Mouse (Mus musculus): ENCODE results near the gene Epb41l1. TPM values are rescaled to one million over a fixed set of nuclear protein-coding genes. Genes with fewer than 3 reads are reported as not detected.
A peak's percentile ranks its signal among the peaks of the same experiment; 100 is the strongest.

The Epb41l1 gene
- polyA plus RNA-seq, 1 experiment from 2014 or later, result 6.2 TPM

DNA sequence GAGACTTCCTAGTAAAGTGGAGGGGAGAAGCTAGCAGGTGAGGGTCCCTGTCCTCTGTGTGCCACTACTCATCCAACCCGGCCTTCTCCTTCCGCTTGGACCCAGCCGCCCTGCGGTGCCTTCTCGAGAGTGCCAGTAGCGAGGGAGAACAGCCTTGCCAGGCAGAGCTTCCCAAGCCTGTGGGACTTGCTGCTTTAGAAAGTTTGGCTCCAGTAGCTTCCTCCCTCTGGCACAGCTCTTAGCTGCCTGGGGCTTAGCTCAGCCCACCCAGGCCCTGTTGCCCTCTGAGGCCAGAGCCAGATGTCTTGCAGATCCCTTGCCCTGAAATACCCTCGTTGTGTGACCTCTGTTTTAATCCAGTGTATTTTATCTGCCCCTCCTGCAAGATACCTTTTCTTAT lies 50.2 kb downstream of the Epb41l1 start:
- no peak for ATAC-seq (ENCODE audit: insufficient number of reproducible peaks, insufficient read depth, low FRiP score, low read depth)
- Histone ChIP-seq H3K27ac (ENCODE audit: low read length) (no peak overlapping the region), H3K36me3 (ENCODE audit: control insufficient read depth, insufficient read depth, low read length) (no peaks in the 10 kb centered on the region), H3K9me3 (ENCODE audit: control insufficient read depth, low read depth, low read length) (no peaks in the 10 kb centered on the region), H3K4me1 (ENCODE audit: control insufficient read depth, insufficient read depth, low read length) (peaks cover 11% of the 10 kb centered on the region; the same call in 1 of the 2 replicates), H3K4me2 (replicated peaks; ENCODE audit: low read depth, low read length) (no peak overlapping the region), H3K27me3 (ENCODE audit: control insufficient read depth, insufficient read depth, low read length) (no peaks in the 10 kb centered on the region), H3K9ac (replicated peaks; ENCODE audit: low read depth, low read length) (no peak overlapping the region), H3K4me3 (ENCODE audit: low read depth, low read length) (no peak overlapping the region)
- 88% methylated on average over 7 of the region's 7 CpGs for WGBS

- Histone ChIP-seq H3K9me3 (ENCODE audit: control insufficient read depth, low read depth, low read length) (no peaks in the 10 kb centered on the region), H3K27me3 (ENCODE audit: control insufficient read depth, insufficient read depth, low read length) (no peaks in the 10 kb centered on the region), H3K4me2 (replicated peaks; ENCODE audit: low read depth, low read length) (no peak overlapping the region), H3K4me3 (ENCODE audit: low read depth, low read length) (no peak overlapping the region), H3K9ac (replicated peaks; ENCODE audit: low read depth, low read length) (no peak overlapping the region), H3K36me3 (ENCODE audit: control insufficient read depth, insufficient read depth, low read length) (no peaks in the 10 kb centered on the region), H3K4me1 (ENCODE audit: control insufficient read depth, insufficient read depth, low read length) (peaks cover 16% of the 10 kb centered on the region), H3K27ac (ENCODE audit: low read length) (no peak overlapping the region)
- ATAC-seq (ENCODE audit: insufficient number of reproducible peaks, insufficient read depth, low FRiP score, low read depth), result no peak
- 89% methylated on average over 8 of the region's 8 CpGs for WGBS
These were observed 51.6 kb downstream of the Epb41l1 start for GRCm38 (mm10) chr2:156472336-156472735.

DNA sequence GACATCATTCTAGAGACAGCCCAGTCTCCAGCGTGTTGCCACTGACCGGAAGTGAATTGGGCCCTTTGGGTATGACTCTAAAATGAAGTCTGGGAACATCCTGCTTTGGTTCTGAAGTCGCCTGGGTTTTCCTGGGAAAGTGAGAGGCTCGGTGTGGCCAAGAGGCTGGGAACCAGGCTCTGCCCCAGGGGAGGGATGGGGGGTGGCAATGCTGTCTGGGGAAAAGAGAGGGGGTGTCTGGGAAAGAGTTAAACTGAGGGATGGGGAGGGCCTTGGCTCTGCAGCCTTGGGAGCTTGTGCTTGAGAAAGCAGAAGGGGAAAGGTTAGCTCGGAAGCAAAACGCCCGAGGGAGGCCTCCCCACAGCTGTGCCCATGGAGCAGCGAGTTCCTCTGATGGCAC lies 53.0 kb downstream of the Epb41l1 start:
- ATAC-seq (ENCODE audit: insufficient number of reproducible peaks, insufficient read depth, low FRiP score, low read depth), result no peak
- no peak overlapping the region for H3K4me3 ChIP-seq (ENCODE audit: low read depth, low read length)
- no peak overlapping the region for H3K9ac ChIP-seq (replicated peaks; ENCODE audit: low read depth, low read length)
- H3K4me2 ChIP-seq (replicated peaks; ENCODE audit: low read depth, low read length), result no peak overlapping the region
- H3K36me3 ChIP-seq (ENCODE audit: control insufficient read depth, insufficient read depth, low read length), result no peaks in the 10 kb centered on the region
- WGBS, result 68% methylated on average over 8 of the region's 8 CpGs
- H3K9me3 ChIP-seq (ENCODE audit: control insufficient read depth, low read depth, low read length), result no peaks in the 10 kb centered on the region
- H3K27ac ChIP-seq (ENCODE audit: low read length), result no peak overlapping the region
- H3K4me1 ChIP-seq (ENCODE audit: control insufficient read depth, insufficient read depth, low read length), result peaks cover 16% of the 10 kb centered on the region
- H3K27me3 ChIP-seq (ENCODE audit: control insufficient read depth, insufficient read depth, low read length), result no peaks in the 10 kb centered on the region

DNA sequence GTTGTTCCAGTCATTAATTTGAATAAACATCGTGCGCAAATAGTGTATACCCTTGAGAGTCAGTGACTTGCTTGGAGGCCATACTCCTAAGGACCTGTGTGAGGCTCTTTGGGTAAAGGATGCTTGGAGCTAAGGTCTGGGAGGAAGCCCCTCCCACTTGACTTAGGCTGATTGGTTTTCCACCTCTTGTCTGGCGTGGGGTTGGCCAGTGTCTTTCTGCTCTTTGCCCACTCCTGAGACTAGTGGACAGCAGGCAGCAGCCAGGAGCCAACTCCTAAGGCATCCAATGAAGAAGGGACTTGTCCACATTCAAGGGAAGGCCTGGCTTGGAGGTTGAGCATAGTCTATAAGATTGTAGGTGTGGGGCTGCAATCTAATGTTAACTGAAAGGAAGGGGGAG lies 53.4 kb downstream of the Epb41l1 start:
- Histone ChIP-seq H3K4me3 (ENCODE audit: low read depth, low read length) (no peak overlapping the region), H3K27ac (ENCODE audit: low read length) (no peak overlapping the region), H3K27me3 (ENCODE audit: control insufficient read depth, insufficient read depth, low read length) (no peaks in the 10 kb centered on the region), H3K9ac (replicated peaks; ENCODE audit: low read depth, low read length) (no peak overlapping the region), H3K4me1 (ENCODE audit: control insufficient read depth, insufficient read depth, low read length) (peaks cover 16% of the 10 kb centered on the region), H3K4me2 (replicated peaks; ENCODE audit: low read depth, low read length) (no peak overlapping the region), H3K9me3 (ENCODE audit: control insufficient read depth, low read depth, low read length) (no peaks in the 10 kb centered on the region), H3K36me3 (ENCODE audit: control insufficient read depth, insufficient read depth, low read length) (no peaks in the 10 kb centered on the region)
- no peak for ATAC-seq (ENCODE audit: insufficient number of reproducible peaks, insufficient read depth, low FRiP score, low read depth)
- WGBS, result 57% methylated on average over 3 of the region's 3 CpGs

GRCm38 (mm10) chr2:156474891-156475284 lies 54.2 kb downstream of the Epb41l1 start:
- peak overlapping the region; percentile 64 for H3K4me3 ChIP-seq (ENCODE audit: low read depth, low read length)
- peak overlapping the region; percentile 86 for H3K4me2 ChIP-seq (replicated peaks; ENCODE audit: low read depth, low read length)
- H3K36me3 ChIP-seq (ENCODE audit: control insufficient read depth, insufficient read depth, low read length), result no peaks in the 10 kb centered on the region
- peak overlapping the region; percentile 69 for H3K9ac ChIP-seq (replicated peaks; ENCODE audit: low read depth, low read length)
- no peaks in the 10 kb centered on the region for H3K27me3 ChIP-seq (ENCODE audit: control insufficient read depth, insufficient read depth, low read length)
- H3K9me3 ChIP-seq (ENCODE audit: control insufficient read depth, low read depth, low read length), result no peaks in the 10 kb centered on the region
- ATAC-seq (ENCODE audit: insufficient number of reproducible peaks, insufficient read depth, low FRiP score, low read depth), result peak; percentile 60
- WGBS, result 20% methylated on average over 12 of the region's 12 CpGs
- H3K4me1 ChIP-seq (ENCODE audit: control insufficient read depth, insufficient read depth, low read length), result peaks cover 16% of the 10 kb centered on the region
- peak overlapping the region; percentile 82 for H3K27ac ChIP-seq (ENCODE audit: low read length)

GRCm38 (mm10) chr2:156475285-156476110 lies 54.8 kb downstream of the Epb41l1 start:
- Histone ChIP-seq H3K4me2 (replicated peaks; ENCODE audit: low read depth, low read length) (peak overlapping the region; percentile 86), H3K4me3 (ENCODE audit: low read depth, low read length) (peak overlapping the region; percentile 64), H3K27me3 (ENCODE audit: control insufficient read depth, insufficient read depth, low read length) (no peaks in the 10 kb centered on the region), H3K27ac (ENCODE audit: low read length) (peak overlapping the region; percentile 82), H3K36me3 (ENCODE audit: control insufficient read depth, insufficient read depth, low read length) (no peaks in the 10 kb centered on the region), H3K4me1 (ENCODE audit: control insufficient read depth, insufficient read depth, low read length) (peaks cover 16% of the 10 kb centered on the region), H3K9ac (replicated peaks; ENCODE audit: low read depth, low read length) (peak overlapping the region; percentile 69), H3K9me3 (ENCODE audit: control insufficient read depth, low read depth, low read length) (no peaks in the 10 kb centered on the region)
- ATAC-seq (ENCODE audit: insufficient number of reproducible peaks, insufficient read depth, low FRiP score, low read depth), result peak; percentile 74
- WGBS, result under 1% methylated on average over 61 of the region's 80 CpGs

- Histone ChIP-seq H3K36me3 (ENCODE audit: control insufficient read depth, insufficient read depth, low read length) (no peaks in the 10 kb centered on the region), H3K4me3 (ENCODE audit: low read depth, low read length) (peak overlapping the region; percentile 64), H3K9ac (replicated peaks; ENCODE audit: low read depth, low read length) (peak overlapping the region; percentile 69), H3K27ac (ENCODE audit: low read length) (0 out of 2 replicates have a peak overlapping the region, but pooled peaks have one; percentile 39), H3K27me3 (ENCODE audit: control insufficient read depth, insufficient read depth, low read length) (no peaks in the 10 kb centered on the region), H3K4me2 (replicated peaks; ENCODE audit: low read depth, low read length) (peak overlapping the region; percentile 86), H3K9me3 (ENCODE audit: control insufficient read depth, low read depth, low read length) (no peaks in the 10 kb centered on the region), H3K4me1 (ENCODE audit: control insufficient read depth, insufficient read depth, low read length) (peaks cover 16% of the 10 kb centered on the region)
- no peak for ATAC-seq (ENCODE audit: insufficient number of reproducible peaks, insufficient read depth, low FRiP score, low read depth)
- 19% methylated on average over 8 of the region's 8 CpGs for WGBS
These were observed 55.5 kb downstream of the Epb41l1 start for GRCm38 (mm10) chr2:156476111-156476747.

DNA sequence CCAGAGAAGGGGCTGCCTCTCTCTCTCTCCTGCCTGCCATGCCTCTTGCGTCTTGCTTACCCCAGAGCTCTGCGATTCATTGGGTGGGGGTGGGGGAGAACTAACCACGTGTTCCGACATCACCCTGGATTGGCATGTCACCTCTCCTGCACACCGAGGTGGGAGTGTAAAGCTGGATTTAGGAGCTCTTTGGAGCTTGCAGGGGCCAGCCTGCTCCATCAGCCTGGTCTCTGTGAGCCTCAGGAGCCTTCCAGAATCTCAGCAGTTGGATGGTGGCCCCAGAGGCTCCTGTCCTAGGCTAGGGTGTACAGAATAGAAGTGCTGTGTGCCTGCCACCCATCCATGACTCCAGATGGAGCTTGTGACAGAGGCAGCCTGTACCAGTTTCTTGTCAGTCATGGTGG lies 56.0 kb downstream of the Epb41l1 start:
- Histone ChIP-seq H3K27ac (ENCODE audit: low read length) (no peak overlapping the region), H3K4me1 (ENCODE audit: control insufficient read depth, insufficient read depth, low read length) (peaks cover 16% of the 10 kb centered on the region), H3K9me3 (ENCODE audit: control insufficient read depth, low read depth, low read length) (no peaks in the 10 kb centered on the region), H3K9ac (replicated peaks; ENCODE audit: low read depth, low read length) (no peak overlapping the region), H3K27me3 (ENCODE audit: control insufficient read depth, insufficient read depth, low read length) (no peaks in the 10 kb centered on the region), H3K4me2 (replicated peaks; ENCODE audit: low read depth, low read length) (peak overlapping the region; percentile 86), H3K36me3 (ENCODE audit: control insufficient read depth, insufficient read depth, low read length) (no peaks in the 10 kb centered on the region), H3K4me3 (ENCODE audit: low read depth, low read length) (peak overlapping the region; percentile 64; the same call in 1 of the 2 replicates)
- no peak for ATAC-seq (ENCODE audit: insufficient number of reproducible peaks, insufficient read depth, low FRiP score, low read depth)
- 32% methylated on average over 5 of the region's 5 CpGs for WGBS
